Mouse (Mus musculus): ENCODE results near the gene Prr15.

GRCm38 (mm10) chr6:54332203-54332602 lies 6.6 kb downstream of the Prr15 start:
- TF ChIP-seq POLR2A (IDR thresholded peaks at IDR 0.05; ENCODE audit: borderline replicate concordance, extremely low read depth, low read depth, low read length) (no peak), CTCF (IDR thresholded peaks at IDR 0.05; ENCODE audit: insufficient read depth, low read length) (no peak)
